Mouse (Mus musculus): ENCODE measurements around the gene Pter. TPM values are rescaled to one million over a fixed set of nuclear protein-coding genes. Genes with fewer than 3 reads are reported as not detected.

Pter gene
- polyA plus RNA-seq (2017; shearing (Covaris generic)), result 0.63 TPM

DNA sequence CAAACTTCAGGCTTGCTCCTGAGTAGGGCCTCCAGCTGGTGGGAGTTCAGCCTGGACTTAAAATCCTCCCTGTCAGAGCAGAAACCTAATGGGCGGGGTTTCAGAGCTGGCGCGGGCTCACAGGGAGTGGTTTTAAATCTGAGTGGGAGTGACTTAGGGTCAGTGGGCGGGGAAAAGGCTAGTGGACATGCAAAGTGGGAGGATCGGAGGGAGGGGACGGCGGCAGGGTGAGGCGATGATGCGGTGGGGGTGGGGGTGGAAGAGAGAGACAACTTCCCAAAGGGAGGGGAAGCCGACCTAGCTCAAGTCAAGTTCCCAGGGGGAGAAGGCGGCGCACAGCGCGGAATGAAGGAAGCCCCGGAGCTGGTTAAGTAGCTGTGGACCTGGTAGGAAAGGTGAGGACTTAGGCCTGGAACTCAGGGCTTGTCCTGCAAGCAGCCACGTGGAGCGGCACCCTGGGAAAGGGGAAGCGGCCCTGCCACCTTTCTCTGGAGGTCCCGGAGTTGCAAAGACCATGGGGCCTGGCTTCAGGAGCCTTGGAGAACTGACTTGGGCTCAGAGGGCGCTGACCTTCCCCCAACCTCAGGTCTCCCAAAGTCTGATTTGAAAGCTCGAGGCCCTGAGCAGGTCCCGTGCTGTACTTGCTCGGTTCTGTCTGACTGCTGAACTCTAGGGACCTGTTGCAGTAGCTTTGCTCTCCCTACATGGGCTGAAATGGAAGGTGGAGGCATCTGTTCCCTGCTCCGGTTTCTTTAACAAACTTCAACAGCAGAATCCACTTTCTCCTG, at the start of gene Pter:
Gene Pter (plus strand): TSS at position 238 of the 788 bp plus-strand sequence.

DNA sequence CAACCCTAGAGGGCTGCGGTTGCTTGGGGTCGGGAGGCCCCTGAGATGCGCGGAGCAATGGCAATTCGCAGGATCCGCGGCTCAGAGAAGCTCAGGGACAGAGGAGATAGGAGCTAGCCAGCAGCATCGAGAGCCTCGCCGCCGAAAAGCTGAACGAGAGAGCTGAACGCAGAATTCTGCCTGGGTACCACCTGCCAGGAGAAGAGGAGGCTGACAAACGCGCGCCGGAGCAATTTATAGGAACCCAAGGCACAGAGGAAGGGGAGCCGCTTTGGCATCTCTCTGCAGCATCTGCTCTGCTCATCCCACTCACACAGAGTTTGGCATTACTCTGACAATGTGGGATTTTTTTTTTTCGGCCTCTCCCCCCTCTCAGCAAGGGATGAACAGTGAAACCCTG, 87.6 kb downstream of the Pter start, which contains the start of gene C1ql3:
Gene C1ql3 (minus strand): TSS at position 335 of the 400 bp plus-strand sequence.

Other genes starting within 250 kb of the Pter start
- gene C1ql3, start 87.8 kb downstream of the Pter start, polyA plus RNA-seq (2017; shearing (Covaris generic)), result not detected

Data from naive thymus-derived CD4-positive, alpha-beta T cell, adult 5 months (primary cell).